Mouse (Mus musculus): Measurements from ENCODE around the gene Fndc3b.

Fndc3b gene

GRCm38 (mm10) chr3:27520391-27520790 lies 190.7 kb downstream of the Fndc3b start:
- CTCF ChIA-PET = no interaction called here
- POLR2A ChIA-PET = no interaction called here

GRCm38 (mm10) chr3:27519481-27519880 lies 191.6 kb downstream of the Fndc3b start:
- CTCF ChIA-PET = no interaction called here
- POLR2A ChIA-PET = interaction anchor here in 1 of 4 experiments (1.2 kb wide), 1 partner anchor 46 kb away, joined by 3 read pairs; no protein-coding TSS in a partner anchor

- POLR2A ChIA-PET = interaction anchor here in 1 of 4 experiments (0.6 to 1.4 kb wide), 3 partner anchors 11 to 363 kb away, joined by 3 read pairs; no protein-coding TSS in a partner anchor
Observed at GRCm38 (mm10) chr3:27518935-27519334, 192.2 kb downstream of the Fndc3b start.

GRCm38 (mm10) chr3:27516536-27516935 lies 194.6 kb downstream of the Fndc3b start:
- CTCF ChIA-PET = interaction anchor here in 1 of 4 experiments (0.6 kb wide), 1 partner anchor 49 kb away, joined by 3 read pairs; no protein-coding TSS in a partner anchor
- POLR2A ChIA-PET = interaction anchor here in 1 of 4 experiments (0.6 kb wide), 1 partner anchor 11 kb away, joined by 4 read pairs; no protein-coding TSS in a partner anchor

More at GRCm38 (mm10) chr3:27518935-27519334, 192.2 kb downstream of the Fndc3b start:
- CTCF ChIA-PET = no interaction called here

GRCm38 (mm10) chr3:27511765-27512164 lies 199.3 kb downstream of the Fndc3b start:
- ChIA-PET CTCF (no interaction called here), POLR2A (interaction anchor here in 1 of 4 experiments (1.5 kb wide), 1 partner anchor 20 kb away, joined by 5 read pairs; no protein-coding TSS in a partner anchor)

GRCm38 (mm10) chr3:27506886-27507285 lies 204.2 kb downstream of the Fndc3b start:
- POLR2A ChIA-PET = no interaction called here
- CTCF ChIA-PET = no interaction called here

GRCm38 (mm10) chr3:27505582-27505981 lies 205.5 kb downstream of the Fndc3b start:
- CTCF ChIA-PET = interaction anchor here in 1 of 4 experiments (0.6 kb wide), 1 partner anchor 34 kb away, joined by 3 read pairs; no protein-coding TSS in a partner anchor

GRCm38 (mm10) chr3:27503279-27504038 lies 207.6 kb downstream of the Fndc3b start:
- ChIA-PET POLR2A (interaction anchor here in 1 of 4 experiments (0.6 to 0.8 kb wide), 2 partner anchors 20 to 21 kb away, joined by 3 read pairs; no protein-coding TSS in a partner anchor), CTCF (interaction anchor here in 1 of 4 experiments (0.7 kb wide), 1 partner anchor 12 kb away, joined by 3 read pairs; no protein-coding TSS in a partner anchor)

More at GRCm38 (mm10) chr3:27505582-27505981, 205.5 kb downstream of the Fndc3b start:
- POLR2A ChIA-PET = interaction anchor here in 1 of 4 experiments (0.6 to 1.4 kb wide), 5 partner anchors 10 to 28 kb away, joined by 3 to 5 read pairs (median 3); no protein-coding TSS in a partner anchor

GRCm38 (mm10) chr3:27495296-27496073 lies 215.6 kb downstream of the Fndc3b start:
- ChIA-PET POLR2A (interaction anchor here in 1 of 4 experiments (1.2 kb wide), 1 partner anchor 10 kb away, joined by 3 read pairs; no protein-coding TSS in a partner anchor), CTCF (interaction anchor here in 1 of 4 experiments (0.6 kb wide), 1 partner anchor 18 kb away, joined by 3 read pairs; no protein-coding TSS in a partner anchor)

- CTCF ChIA-PET = no interaction called here
- POLR2A ChIA-PET = no interaction called here
Observed at GRCm38 (mm10) chr3:27494698-27495097, 216.4 kb downstream of the Fndc3b start.

GRCm38 (mm10) chr3:27494066-27494465 lies 217.0 kb downstream of the Fndc3b start:
- POLR2A ChIA-PET = no interaction called here
- CTCF ChIA-PET = no interaction called here

- CTCF ChIA-PET = interaction anchor here in 1 of 4 experiments (1.0 kb wide), 1 partner anchor 12 kb away, joined by 3 read pairs; no protein-coding TSS in a partner anchor
- POLR2A ChIA-PET = interaction anchor here in 1 of 4 experiments (0.5 to 1.3 kb wide), 2 partner anchors 44 to 337 kb away, joined by 4 to 7 read pairs; no protein-coding TSS in a partner anchor
Observed at GRCm38 (mm10) chr3:27491821-27492220, 219.3 kb downstream of the Fndc3b start.

- CTCF ChIA-PET = interaction anchor here in 2 of 4 experiments (0.9 to 1.0 kb wide), 3 partner anchors 12 to 24 kb away, joined by 3 to 4 read pairs (median 3); no protein-coding TSS in a partner anchor
Observed at GRCm38 (mm10) chr3:27491367-27491766, 219.7 kb downstream of the Fndc3b start.

GRCm38 (mm10) chr3:27490891-27491290 lies 220.2 kb downstream of the Fndc3b start:
- ChIA-PET POLR2A (interaction anchor here in 2 of 4 experiments (0.8 to 1.3 kb wide), 2 partner anchors 14 to 336 kb away, joined by 3 to 7 read pairs; no protein-coding TSS in a partner anchor), CTCF (interaction anchor here in 2 of 4 experiments (0.9 to 1.0 kb wide), 3 partner anchors 13 to 23 kb away, joined by 3 to 4 read pairs (median 3); no protein-coding TSS in a partner anchor)

More at GRCm38 (mm10) chr3:27491367-27491766, 219.7 kb downstream of the Fndc3b start:
- POLR2A ChIA-PET = interaction anchor here in 1 of 4 experiments (0.5 to 1.3 kb wide), 2 partner anchors 44 to 336 kb away, joined by 4 to 7 read pairs; no protein-coding TSS in a partner anchor

GRCm38 (mm10) chr3:27489550-27489949 lies 221.6 kb downstream of the Fndc3b start:
- CTCF ChIA-PET = interaction anchor here in 2 of 4 experiments (0.5 to 0.6 kb wide), 2 partner anchors 22 to 274 kb away, joined by 5 to 12 read pairs; no protein-coding TSS in a partner anchor
- POLR2A ChIA-PET = interaction anchor here in 2 of 4 experiments (0.5 to 1.0 kb wide), 2 partner anchors 16 to 1235 kb away, joined by 3 read pairs; no protein-coding TSS in a partner anchor

- ChIA-PET POLR2A (no interaction called here), CTCF (no interaction called here)
Observed at GRCm38 (mm10) chr3:27485141-27485540, 226.0 kb downstream of the Fndc3b start.

- ChIA-PET CTCF (no interaction called here), POLR2A (no interaction called here)
Observed at GRCm38 (mm10) chr3:27484698-27485097, 226.4 kb downstream of the Fndc3b start.

GRCm38 (mm10) chr3:27483762-27484161 lies 227.3 kb downstream of the Fndc3b start:
- POLR2A ChIA-PET = interaction anchor here in 2 of 4 experiments (0.6 to 1.7 kb wide), 3 partner anchors 11 to 139 kb away, joined by 3 to 4 read pairs (median 3); no protein-coding TSS in a partner anchor

More at GRCm38 (mm10) chr3:27483762-27484161, 227.3 kb downstream of the Fndc3b start:
- CTCF ChIA-PET = interaction anchor here in 1 of 4 experiments (1.7 kb wide), 1 partner anchor 17 kb away, joined by 6 read pairs; no protein-coding TSS in a partner anchor

Measured in embryonic stem cell, embryonic (primary cell).